Mouse (Mus musculus) heart, adult 2 months (tissue): Measurements from ENCODE around the gene Camta1. TPM values are rescaled to one million over a fixed set of nuclear protein-coding genes. Genes with fewer than 3 reads are reported as not detected.

Source experiments
- DNase-seq, 2 experiments: peaks; one replicate each; pipeline ENCODE4 v3.0.0; 2021
- H3K27ac ChIP-seq: fragments of 200-600 bp; 2 replicates; pipeline ENCODE4 v1.8.1; 2022
- H3K27me3 ChIP-seq: fragments of 200-500 bp; 2 replicates; pipeline ENCODE4 v1.6.1; 2012; ENCODE audit warnings: mild to moderate bottlenecking, low read length, inconsistent platforms, mixed read lengths; ENCODE audit not compliant: control insufficient read depth, insufficient read depth
- H3K36me3 ChIP-seq: fragments of 200-500 bp; 2 replicates; pipeline ENCODE4 v1.6.1; 2012; ENCODE audit warnings: low read length, inconsistent platforms; ENCODE audit not compliant: control insufficient read depth, insufficient read depth
- H3K4me1 ChIP-seq: fragments of 200-500 bp; 2 replicates; pipeline ENCODE4 v1.6.1; 2011; ENCODE audit warnings: low read length; ENCODE audit not compliant: control insufficient read depth, insufficient read depth
- H3K4me3 ChIP-seq: fragments of 200-600 bp; 2 replicates; pipeline ENCODE4 v1.8.1; 2022
- H3K79me2 ChIP-seq: fragments of 200-500 bp; replicated peaks from 2 replicates; pipeline ENCODE4 v1.6.1; 2012; ENCODE audit warnings: mild to moderate bottlenecking, inconsistent platforms, low read length, moderate library complexity, mixed read lengths; ENCODE audit not compliant: control insufficient read depth, insufficient read depth
- H3K9ac ChIP-seq: fragments of 200-500 bp; 2 replicates; pipeline ENCODE4 v1.6.1; 2012; ENCODE audit warnings: low read depth, mild to moderate bottlenecking, control low read depth, inconsistent platforms, low read length, mixed read lengths
- CTCF ChIP-seq: fragments of 200-600 bp; IDR thresholded peaks from 2 replicates; pipeline ENCODE4 v1.8.1; 2022; ENCODE audit warnings: antibody characterized with exemption, mild to moderate bottlenecking, moderate library complexity
- EP300 ChIP-seq: fragments of 200-500 bp; IDR thresholded peaks from 2 replicates; pipeline ENCODE4 v1.6.1; 2011; ENCODE audit warnings: low read depth, low read length, control low read depth; ENCODE audit not compliant: insufficient read depth
- POLR2A ChIP-seq: fragments of 200-500 bp; IDR thresholded peaks from 2 replicates; pipeline ENCODE4 v1.6.1; 2011; ENCODE audit warnings: mild to moderate bottlenecking, low read depth, low read length, control low read depth; ENCODE audit not compliant: insufficient read depth
- WGBS: fragments of 180-500 bp; shearing (Covaris S2); methylation state at CpG from one replicate; pipeline ENCODE4 v1.1.7; 2018; 5-methylcytosine and 5-hydroxymethylcytosine counted together
- intact Hi-C: fragments of 180-260 bp; cut with DNase I; formaldehyde crosslinking; loops from one replicate; pipeline ENCODE4 v1.15.1; 2025
- polyA plus RNA-seq: library from polyadenylated mRNA; depleted of rRNA; stranded (reverse); fragments of >200 nt; gene quantifications from 2 replicates; pipeline ENCODE4 v1.2.3, GENCODE M21; 2012
- total RNA-seq, 2 experiments: library from RNA; stranded (reverse); gene quantifications; 2 replicates each; pipeline ENCODE4 v1.2.3; 2021

Camta1 gene
- total and polyA plus RNA-seq, 3 experiments = 39.4 to 234 (median 208) TPM

DNA sequence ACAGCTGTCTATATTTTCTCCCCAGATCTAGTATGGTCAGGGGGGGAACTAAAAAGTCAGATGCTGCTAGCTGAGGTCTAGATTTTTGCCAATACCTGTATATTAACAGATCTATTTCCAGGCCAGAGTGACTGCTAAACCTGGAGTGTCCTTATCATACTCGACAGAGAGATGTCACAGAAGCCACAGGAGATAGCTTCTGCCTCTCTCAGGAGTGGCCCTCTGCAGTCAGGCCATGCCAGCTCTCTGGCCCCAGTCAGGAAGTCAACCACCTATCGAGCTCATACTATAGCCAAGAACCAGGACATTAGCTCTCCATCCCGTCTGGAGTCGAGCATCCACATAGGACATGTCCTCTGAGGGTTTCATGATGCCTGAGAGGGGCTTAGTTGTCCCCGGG lies 88.7 kb downstream of the Camta1 start:
- no peak for TF ChIP-seq EP300
- no peak for TF ChIP-seq POLR2A
- TF ChIP-seq CTCF = no peak
- intact Hi-C loops = loop anchor here (10.0 kb wide), 1 partner anchor 152 kb away; no protein-coding TSS in a partner anchor
- 74% methylated on average over 5 of the region's 5 CpGs for WGBS

DNA sequence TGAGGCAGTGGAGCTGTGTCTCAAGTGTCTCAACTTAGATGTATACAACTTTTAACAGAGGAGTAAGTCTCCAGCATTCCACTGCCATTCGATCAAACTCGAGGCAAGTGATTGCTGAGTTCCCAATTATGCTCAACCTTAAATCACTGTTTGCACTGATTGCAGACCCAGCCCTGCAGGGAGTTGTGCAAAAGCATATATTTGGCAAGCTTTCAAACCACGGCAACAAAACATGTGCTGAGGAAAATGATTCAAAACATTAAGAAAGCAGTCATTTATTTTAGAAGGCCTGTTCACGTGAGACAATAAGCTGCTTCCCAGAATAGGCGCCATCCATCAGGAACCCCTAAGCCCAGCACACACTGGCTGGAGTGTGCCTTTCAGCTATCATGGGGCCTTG lies 91.0 kb downstream of the Camta1 start:
- Histone ChIP-seq H3K79me2 (no peaks in the 10 kb centered on the region), H3K4me1 (peaks cover 1% of the 10 kb centered on the region; the same call in 1 of the 2 replicates), H3K27ac (no peak overlapping the region), H3K36me3 (no peaks in the 10 kb centered on the region), H3K9ac (no peak overlapping the region), H3K4me3 (no peak overlapping the region), H3K27me3 (no peaks in the 10 kb centered on the region)
- 61% methylated on average over 5 of the region's 5 CpGs for WGBS
- intact Hi-C loops = loop anchor here (10.0 kb wide), 1 partner anchor 154 kb away; no protein-coding TSS in a partner anchor
- no peak for TF ChIP-seq EP300
- TF ChIP-seq POLR2A = no peak
- TF ChIP-seq CTCF = no peak
- DNase-seq = no peak

More for the DNA sequence above, 88.7 kb downstream of the Camta1 start:
- Histone ChIP-seq H3K36me3 (no peaks in the 10 kb centered on the region), H3K4me3 (no peak overlapping the region), H3K27ac (no peak overlapping the region), H3K9ac (no peak overlapping the region), H3K27me3 (no peaks in the 10 kb centered on the region), H3K4me1 (no peaks in the 10 kb centered on the region; the same call in 1 of the 2 replicates), H3K79me2 (no peaks in the 10 kb centered on the region)
- DNase-seq = no peak

DNA sequence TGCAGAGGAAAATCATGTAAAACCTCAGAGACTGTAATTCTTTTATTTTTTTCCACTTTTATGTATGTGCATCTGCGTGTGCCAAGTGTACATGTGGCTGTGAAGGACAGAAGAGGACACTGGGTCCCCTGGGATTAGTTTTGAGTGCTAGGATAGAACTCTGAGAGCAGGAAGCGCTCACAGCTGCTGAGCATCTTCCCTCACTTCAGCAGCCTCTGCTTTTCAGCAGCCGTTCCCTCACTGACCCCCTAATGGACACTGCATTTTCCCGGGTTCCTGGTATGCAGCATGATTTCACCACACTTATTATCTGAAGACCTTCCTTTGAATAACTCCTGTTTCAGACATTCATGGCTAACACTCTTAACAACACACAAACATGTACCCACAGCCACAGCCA lies 93.9 kb downstream of the Camta1 start:
- DNase-seq = no peak
- Histone ChIP-seq H3K27me3 (no peaks in the 10 kb centered on the region), H3K27ac (no peak overlapping the region), H3K79me2 (no peaks in the 10 kb centered on the region), H3K4me3 (no peak overlapping the region), H3K36me3 (no peaks in the 10 kb centered on the region), H3K4me1 (peaks cover 1% of the 10 kb centered on the region; the same call in 1 of the 2 replicates), H3K9ac (no peak overlapping the region)
- no peak for TF ChIP-seq CTCF
- no peak for TF ChIP-seq POLR2A
- TF ChIP-seq EP300 = no peak
- intact Hi-C loops = no loop called here
- WGBS = 62% methylated on average over 4 of the region's 4 CpGs

DNA sequence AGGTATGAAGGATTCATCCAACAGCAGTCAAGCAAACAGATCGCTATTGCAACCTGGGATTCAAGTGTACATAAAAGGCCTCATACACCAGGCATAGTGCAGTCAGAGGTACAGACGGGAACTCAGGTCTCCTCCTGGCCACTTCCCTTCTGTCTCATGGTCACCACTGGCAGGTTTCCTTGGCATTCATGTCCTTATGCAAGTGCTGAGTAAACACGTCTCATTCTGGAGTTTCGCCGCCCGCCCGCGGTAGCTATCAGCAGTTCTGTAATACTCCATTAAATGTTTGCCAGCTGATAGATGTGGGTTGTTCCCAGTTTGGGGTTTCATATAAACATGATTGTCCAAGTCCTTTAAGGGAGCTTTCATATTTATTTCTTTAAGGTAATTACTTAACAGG lies 94.3 kb downstream of the Camta1 start:
- no peak for TF ChIP-seq CTCF
- no peak for TF ChIP-seq POLR2A
- TF ChIP-seq EP300 = no peak
- Histone ChIP-seq H3K27me3 (no peaks in the 10 kb centered on the region), H3K9ac (no peak overlapping the region), H3K4me1 (peaks cover 1% of the 10 kb centered on the region; the same call in 1 of the 2 replicates), H3K79me2 (no peaks in the 10 kb centered on the region), H3K4me3 (no peak overlapping the region), H3K27ac (no peak overlapping the region), H3K36me3 (no peaks in the 10 kb centered on the region)
- DNase-seq = peak in 1 of 2 experiments; percentile 26
- 59% methylated on average over 8 of the region's 8 CpGs for WGBS
- intact Hi-C loops = no loop called here

DNA sequence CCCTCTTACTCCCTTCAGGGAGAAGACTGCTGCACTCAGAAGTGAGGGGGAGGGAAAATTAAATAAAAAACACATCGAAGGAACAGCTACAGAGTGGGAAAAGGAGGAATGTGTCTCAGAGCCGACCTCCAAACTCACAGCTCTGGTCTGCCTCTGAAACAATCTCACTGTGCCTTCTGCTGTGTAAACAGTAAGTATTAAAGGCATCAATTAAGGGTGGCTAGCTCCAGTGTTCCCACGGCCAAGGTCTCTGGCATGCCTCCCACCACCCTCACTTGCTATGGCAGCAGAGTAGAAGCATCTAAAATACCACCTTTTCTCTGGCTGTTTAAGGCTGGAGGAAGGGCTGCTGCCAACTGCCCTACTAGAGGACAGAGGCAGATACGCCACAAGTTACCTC lies 96.3 kb downstream of the Camta1 start:
- Histone ChIP-seq H3K36me3 (no peaks in the 10 kb centered on the region), H3K9ac (no peak overlapping the region), H3K4me3 (no peak overlapping the region), H3K79me2 (no peaks in the 10 kb centered on the region), H3K27ac (no peak overlapping the region), H3K4me1 (peaks cover 1% of the 10 kb centered on the region; the same call in 1 of the 2 replicates), H3K27me3 (no peaks in the 10 kb centered on the region)
- intact Hi-C loops = no loop called here
- TF ChIP-seq CTCF = no peak
- TF ChIP-seq POLR2A = no peak
- TF ChIP-seq EP300 = no peak
- DNase-seq = no peak
- 61% methylated on average over 4 of the region's 4 CpGs for WGBS

DNA sequence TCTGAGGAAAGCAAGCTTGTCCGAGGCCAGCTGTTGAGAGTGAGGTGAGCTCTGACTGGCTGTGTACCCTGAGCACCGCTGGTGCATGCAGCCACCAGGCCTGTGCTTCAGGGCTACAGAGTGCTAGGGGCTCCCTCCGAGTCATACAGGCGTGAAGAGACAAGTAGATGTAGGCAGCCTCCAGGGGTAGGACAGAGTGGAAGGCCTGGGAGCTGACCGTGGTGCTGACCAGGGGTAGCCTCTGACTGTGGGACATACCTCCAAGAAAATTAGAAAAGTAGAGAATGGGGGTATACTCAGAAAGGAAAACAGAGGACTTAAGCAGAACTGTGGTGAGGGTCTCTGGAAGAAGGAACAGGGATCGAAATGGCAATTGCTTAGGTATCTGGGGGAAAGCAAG lies 97.7 kb downstream of the Camta1 start:
- no peaks in the 10 kb centered on the region for H3K27me3 ChIP-seq
- H3K9ac ChIP-seq = no peak overlapping the region
- H3K4me3 ChIP-seq = no peak overlapping the region
- H3K79me2 ChIP-seq = no peaks in the 10 kb centered on the region
- intact Hi-C loops = no loop called here
- 35% methylated on average over 6 of the region's 6 CpGs for WGBS
- H3K4me1 ChIP-seq = peaks cover 1% of the 10 kb centered on the region; the same call in 1 of the 2 replicates
- no peaks in the 10 kb centered on the region for H3K36me3 ChIP-seq
- DNase-seq = no peak
- TF ChIP-seq POLR2A (no peak), EP300 (no peak), CTCF (no peak)
- no peak overlapping the region for H3K27ac ChIP-seq
